Mouse (Mus musculus) frontal cortex, postnatal 36 days (tissue): ENCODE data around the gene Mms19.
A peak's percentile ranks its signal among the peaks of the same experiment; 100 is the strongest.

ENCODE experiments used
- DNase-seq, 2 experiments: peaks; one replicate each; pipeline ENCODE4 v3.0.0; 2022; ENCODE audit warnings: low spot score in 2 of 2

Gene Mms19

DNA sequence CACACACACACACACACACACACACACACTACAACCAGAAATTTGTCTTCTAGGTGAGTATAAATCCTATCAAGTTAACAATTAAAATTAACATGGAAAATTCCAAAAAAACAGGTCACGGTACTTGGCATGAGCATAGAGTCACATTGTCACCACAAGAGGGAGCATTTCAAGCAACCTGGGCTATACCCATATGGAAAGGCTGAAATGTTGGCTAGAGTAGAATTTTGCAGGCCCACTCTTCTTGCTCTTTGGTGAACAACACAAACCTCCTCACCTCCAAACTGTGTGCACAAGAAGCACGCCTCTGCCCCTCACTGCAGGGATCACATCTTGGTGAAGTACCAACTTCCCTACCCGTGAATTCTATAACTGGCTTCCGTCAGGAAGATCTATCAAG, 82.1 kb downstream of the Mms19 start:
- DNase-seq, result no peak

DNA sequence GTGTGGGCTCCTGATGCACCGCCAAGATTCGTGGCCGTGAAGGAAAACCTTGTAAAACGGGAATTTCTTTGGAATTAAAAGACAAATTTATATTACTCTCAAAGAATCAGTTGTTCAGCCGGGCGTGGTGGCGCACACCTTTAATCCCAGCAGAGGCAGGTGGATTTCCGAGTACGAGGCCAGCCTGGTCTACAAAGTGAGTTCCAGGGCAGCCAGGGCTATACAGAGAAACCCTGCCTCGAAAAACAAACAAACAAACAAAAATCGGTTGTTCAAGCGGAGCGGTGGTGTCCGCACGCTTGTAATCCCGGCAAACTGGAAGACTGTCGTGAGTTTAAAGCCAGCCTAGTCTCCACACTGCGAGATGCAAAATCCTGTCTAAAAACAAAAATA, 84.6 kb downstream of the Mms19 start:
- DNase-seq, result no peak

- DNase-seq, result peak; percentile 79 to 90
Measured at GRCm38 (mm10) chr19:41895460-41896318, 85.3 kb downstream of the Mms19 start, which contains the start of gene Rrp12. Gene Rrp12 (minus strand): TSS chr19:41896173.

- no peak for DNase-seq
Measured at GRCm38 (mm10) chr19:41894959-41895358, 86.0 kb downstream of the Mms19 start.
